Mouse (Mus musculus) small intestine, adult 2 months (tissue): Measurements from ENCODE around the gene Zfp971. TPM values are rescaled to one million over a fixed set of nuclear protein-coding genes. Genes with fewer than 3 reads are reported as not detected.
"Not testable (repeated sequence)": the region's sequence is repeated elsewhere in the genome, so short reads cannot be mapped to it uniquely, and the experiment has no call there.

Experiments used
- H3K27ac ChIP-seq: fragments of 200-500 bp; 2 replicates; pipeline ENCODE4 v1.5.1; 2012; ENCODE audit warnings: low read depth, low read length, control low read depth, inconsistent platforms; ENCODE audit not compliant: insufficient read depth
- H3K27me3 ChIP-seq: fragments of 200-500 bp; 2 replicates; pipeline ENCODE4 v1.6.1; 2012; ENCODE audit warnings: mild to moderate bottlenecking, moderate library complexity, low read length, inconsistent platforms; ENCODE audit not compliant: control insufficient read depth, insufficient read depth
- H3K36me3 ChIP-seq: fragments of 200-500 bp; 2 replicates; pipeline ENCODE4 v1.6.1; 2012; ENCODE audit warnings: mild to moderate bottlenecking, low read length, control low read depth, inconsistent platforms; ENCODE audit not compliant: control insufficient read depth, insufficient read depth
- H3K4me1 ChIP-seq: fragments of 200-500 bp; 2 replicates; pipeline ENCODE4 v1.6.1; 2012; ENCODE audit warnings: low read length, inconsistent platforms, mixed read lengths; ENCODE audit not compliant: control insufficient read depth, insufficient read depth, insufficient read length
- H3K4me3 ChIP-seq: fragments of 200-500 bp; 2 replicates; pipeline ENCODE4 v1.5.1; 2012; ENCODE audit warnings: low read depth, mild to moderate bottlenecking, control low read depth, inconsistent platforms, low read length, moderate library complexity
- CTCF ChIP-seq: fragments of 200-500 bp; IDR thresholded peaks from 2 replicates; pipeline ENCODE4 v1.5.1; 2012; ENCODE audit warnings: low read depth, mild to moderate bottlenecking, control low read depth, inconsistent platforms, low read length, moderate library complexity, mixed read lengths; ENCODE audit not compliant: insufficient replicate concordance, insufficient read length; ENCODE audit errors: extremely low read depth
- POLR2A ChIP-seq: fragments of 200-500 bp; IDR thresholded peaks from 2 replicates; pipeline ENCODE4 v1.6.1; 2012; ENCODE audit warnings: low read depth, mild to moderate bottlenecking, control low read depth, inconsistent platforms, low read length, moderate library complexity
- WGBS: fragments of 180-500 bp; shearing (Covaris S2); methylation state at CpG from one replicate; pipeline ENCODE4 v1.1.7; 2018; 5-methylcytosine and 5-hydroxymethylcytosine counted together
- polyA plus RNA-seq: library from polyadenylated mRNA; depleted of rRNA; stranded (reverse); fragments of >200 nt; gene quantifications from 2 replicates; pipeline ENCODE4 v1.2.3, GENCODE M21; 2012; rRNA removed

The Zfp971 gene
- 0.25 TPM in 2 replicates for polyA plus RNA-seq

- not testable (repeated sequence) for H3K4me1 ChIP-seq, H3K27me3 ChIP-seq, H3K27ac ChIP-seq, H3K36me3 ChIP-seq
- under 1% methylated on average over 15 of the region's 15 CpGs for WGBS
- H3K4me3 ChIP-seq: peak within 1 kb of the TSS; percentile 57
Observed at GRCm38 (mm10) chr2:178023011-178023611, at the start of gene Zfp971. Gene Zfp971 (plus strand): TSS chr2:178023284.

GRCm38 (mm10) chr2:177974814-177975213 is 48.3 kb upstream of the Zfp971 start:
- not testable (repeated sequence) for H3K27ac ChIP-seq, H3K27me3 ChIP-seq, H3K4me3 ChIP-seq, H3K4me1 ChIP-seq, H3K36me3 ChIP-seq
- 60% methylated on average over 7 of the region's 7 CpGs for WGBS

GRCm38 (mm10) chr2:178019486-178019885 is 3.6 kb upstream of the Zfp971 start:
- not testable (repeated sequence) for H3K27me3 ChIP-seq, H3K36me3 ChIP-seq, H3K27ac ChIP-seq, H3K4me1 ChIP-seq, H3K4me3 ChIP-seq
- 64% methylated on average over 3 of the region's 3 CpGs for WGBS

- H3K4me1 ChIP-seq, H3K4me3 ChIP-seq, H3K27me3 ChIP-seq, H3K27ac ChIP-seq, H3K36me3 ChIP-seq: not testable (repeated sequence)
- 43% methylated on average over 8 of the region's 8 CpGs for WGBS
Observed at GRCm38 (mm10) chr2:178020773-178021172, 2.3 kb upstream of the Zfp971 start.

- H3K4me1 ChIP-seq, H3K27ac ChIP-seq, H3K36me3 ChIP-seq, H3K27me3 ChIP-seq: not testable (repeated sequence)
- WGBS: 3% methylated on average over 2 of the region's 2 CpGs
- peak overlapping the region; percentile 57 for H3K4me3 ChIP-seq
Observed at GRCm38 (mm10) chr2:178023861-178024260, 777 bp downstream of the Zfp971 start.

GRCm38 (mm10) chr2:178027601-178028000 is 4.5 kb downstream of the Zfp971 start:
- H3K4me3 ChIP-seq, H3K36me3 ChIP-seq, H3K27ac ChIP-seq, H3K27me3 ChIP-seq, H3K4me1 ChIP-seq: not testable (repeated sequence)
- 74% methylated on average over 3 of the region's 3 CpGs for WGBS

GRCm38 (mm10) chr2:178058195-178058594 is 35.1 kb downstream of the Zfp971 start:
- no peak for TF ChIP-seq CTCF
- no peak for TF ChIP-seq POLR2A
- H3K27ac ChIP-seq: no peak overlapping the region

GRCm38 (mm10) chr2:178078166-178078717 is 55.2 kb downstream of the Zfp971 start, which contains the start of gene Zfp931:
Gene Zfp931 (minus strand): TSS chr2:178078476.
- peak within 1 kb of the TSS; percentile 68 for H3K4me3 ChIP-seq
- 0% methylated on average over 5 of the region's 14 CpGs for WGBS
- H3K36me3 ChIP-seq, H3K4me1 ChIP-seq, H3K27ac ChIP-seq, H3K27me3 ChIP-seq: not testable (repeated sequence)

More at GRCm38 (mm10) chr2:178058195-178058594, 35.1 kb downstream of the Zfp971 start:
- Histone ChIP-seq H3K36me3 (no peaks in the 10 kb centered on the region), H3K4me1 (no peaks in the 10 kb centered on the region), H3K27me3 (no peaks in the 10 kb centered on the region), H3K4me3 (no peak overlapping the region)
- 0% methylated on average over 1 of the region's 1 CpGs for WGBS

Other genes starting within 250 kb of the Zfp971 start
- 0.66 and 1.7 TPM in 2 replicates for gene Gm14325, start 182.9 kb upstream of the Zfp971 start, polyA plus RNA-seq
- 0.16 TPM in 1 of 2 replicates, not detected in the other for gene Gm14327, start 126.2 kb upstream of the Zfp971 start, polyA plus RNA-seq
- not detected in 2 replicates for gene Zfp972, start 97.7 kb upstream of the Zfp971 start, polyA plus RNA-seq
- gene Gm14326, start 66.0 kb upstream of the Zfp971 start, polyA plus RNA-seq: 0.33 and 0.62 TPM in 2 replicates
- gene Zfp931, start 55.2 kb downstream of the Zfp971 start, polyA plus RNA-seq: 0.10 TPM in 1 of 2 replicates, not detected in the other
- 0.08 and 0.10 TPM in 2 replicates for gene Phactr3, start 95.7 kb downstream of the Zfp971 start, polyA plus RNA-seq